Mouse (Mus musculus) NIH3T3 (cell line): ENCODE measurements at regions not wholly inside any gene's neighbourhood (a gene's known extent, or its start where the extent isn't known, plus 50 kb on each side); places are given as distances from the start of the nearest gene placed in this dataset.

Experiments used
- DNase-seq: peaks from one replicate; pipeline ENCODE4 v3.0.0-alpha.2; 2012; ENCODE audit warnings: low read depth

DNA sequence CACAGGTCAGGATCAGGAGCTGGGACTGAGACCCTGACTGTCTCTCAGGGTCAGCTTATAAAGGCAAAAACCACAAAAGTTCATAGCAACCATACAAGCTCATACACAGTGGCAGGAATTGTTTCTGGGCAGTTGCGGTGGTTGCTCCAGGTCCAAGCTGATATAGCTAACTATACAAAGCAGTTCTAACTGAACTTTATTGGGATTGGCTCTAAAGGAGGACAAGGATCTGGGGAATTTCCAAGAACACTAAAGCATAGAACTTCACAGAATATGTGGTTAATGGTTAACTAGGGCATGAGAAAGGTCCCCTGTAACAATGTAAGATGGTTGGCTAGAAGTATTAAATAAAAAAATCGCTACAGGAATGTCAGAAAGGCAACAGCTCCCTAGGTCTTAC is 748.0 kb upstream of the Crim1 start:
- DNase-seq = no peak

DNA sequence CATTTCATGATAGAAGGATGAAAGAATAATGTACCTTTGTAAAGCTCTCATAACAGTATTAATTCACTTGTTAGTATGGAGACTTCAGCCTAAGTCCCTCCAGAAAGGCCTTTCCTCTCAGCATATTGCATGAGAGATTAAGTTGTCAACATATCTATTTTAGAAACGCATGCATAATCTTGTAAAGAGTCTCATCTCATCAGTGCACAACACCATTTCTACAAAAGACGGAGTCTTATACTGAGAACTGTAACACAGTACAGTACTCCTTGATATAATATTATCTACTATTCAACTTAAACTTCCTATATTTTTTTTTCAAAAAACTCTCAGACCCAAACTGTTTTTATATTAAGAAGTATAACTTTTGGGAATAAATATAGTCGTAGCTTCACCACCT is 730.4 kb upstream of the Crim1 start:
- DNase-seq = no peak

DNA sequence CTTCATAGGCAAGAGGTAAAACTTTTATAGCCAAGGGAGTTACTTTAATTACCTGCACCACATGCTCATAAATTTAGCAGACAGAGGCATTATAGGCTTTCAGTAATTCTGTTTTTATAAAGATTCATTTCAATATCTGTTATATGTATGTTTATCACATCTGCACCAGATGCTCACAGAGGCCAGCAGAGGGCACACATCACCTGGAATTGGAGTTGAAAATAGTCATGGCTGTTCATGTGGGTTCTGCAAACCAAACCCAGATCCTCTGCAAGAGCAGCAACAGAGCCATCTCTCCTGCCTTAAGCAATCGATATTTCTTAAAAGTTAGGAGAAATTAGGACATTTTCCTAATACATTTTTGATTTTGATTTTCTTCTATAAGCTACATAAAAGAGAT is 729.9 kb upstream of the Crim1 start:
- DNase-seq = peak; percentile 2

DNA sequence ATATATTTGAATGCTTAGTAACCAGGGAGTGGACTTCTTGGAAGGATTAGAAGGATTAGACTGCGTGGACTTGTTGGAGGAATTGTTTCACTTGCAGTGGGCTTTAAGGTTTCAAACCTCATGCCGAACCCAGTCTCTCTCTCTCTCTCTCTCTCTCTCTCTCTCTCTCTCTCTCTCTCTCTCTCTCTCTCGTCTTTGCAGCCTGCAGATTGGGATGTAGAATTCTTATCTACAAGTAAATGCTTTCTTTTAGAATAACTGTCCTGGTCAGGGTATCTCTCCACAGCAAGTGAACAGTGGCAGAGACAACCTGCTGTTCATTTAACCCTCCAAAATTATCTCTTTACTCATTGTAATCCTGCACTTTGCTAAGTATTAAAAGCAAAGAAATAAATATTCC is 728.1 kb upstream of the Crim1 start:
- DNase-seq = no peak
